Mouse (Mus musculus) neural tube, embryonic 11.5 days (tissue): Measurements from ENCODE around the gene Chchd4. TPM values are rescaled to one million over a fixed set of nuclear protein-coding genes. Genes with fewer than 3 reads are reported as not detected.

Experiments
- ATAC-seq: fragments of 200-750 bp; cut with Nextera tagmentation; 2 replicates; pipeline ENCODE4 v1.8.0; 2017; ENCODE audit warnings: moderate number of reproducible peaks, mild to moderate bottlenecking, moderate TSS enrichment, moderate library complexity; ENCODE audit not compliant: insufficient read depth, low FRiP score, low TSS enrichment
- DNase-seq: peaks from one replicate; pipeline ENCODE4 v3.0.0-alpha.2; 2015; ENCODE audit warnings: low spot score
- H3K27ac ChIP-seq: fragments of 300-500 bp; sonication (generic); 2 replicates; pipeline ENCODE4 v1.5.1; 2014; ENCODE audit warnings: low read depth, mild to moderate bottlenecking, low read length
- H3K27me3 ChIP-seq: fragments of 300-500 bp; sonication (generic); 2 replicates; pipeline ENCODE4 v1.6.1; 2014; ENCODE audit warnings: mild to moderate bottlenecking, low read length, mixed read lengths; ENCODE audit not compliant: control insufficient read depth, insufficient read depth
- H3K36me3 ChIP-seq: fragments of 300-500 bp; sonication (generic); 2 replicates; pipeline ENCODE4 v1.6.1; 2014; ENCODE audit warnings: mild to moderate bottlenecking, low read length, moderate library complexity, mixed read lengths; ENCODE audit not compliant: control insufficient read depth, insufficient read depth
- H3K4me1 ChIP-seq: fragments of 300-500 bp; sonication (generic); 2 replicates; pipeline ENCODE4 v1.6.1; 2014; ENCODE audit warnings: low read length, mixed read lengths; ENCODE audit not compliant: control insufficient read depth, insufficient read depth
- H3K4me2 ChIP-seq: fragments of 300-500 bp; sonication (generic); 2 replicates; pipeline ENCODE4 v1.6.1; 2014; ENCODE audit warnings: low read depth, mild to moderate bottlenecking, moderate library complexity
- H3K4me3 ChIP-seq: fragments of 300-500 bp; sonication (generic); 2 replicates; pipeline ENCODE4 v1.5.1; 2014; ENCODE audit warnings: low read depth, low read length
- H3K9ac ChIP-seq: fragments of 300-500 bp; sonication (generic); 2 replicates; pipeline ENCODE4 v1.6.1; 2014; ENCODE audit warnings: mild to moderate bottlenecking, low read length
- H3K9me3 ChIP-seq: fragments of 300-500 bp; sonication (generic); 2 replicates; pipeline ENCODE4 v1.6.1; 2016; ENCODE audit warnings: low read length; ENCODE audit not compliant: control insufficient read depth
- WGBS: fragments of 180-500 bp; shearing (Covaris S2); extraction: QIAGEN DNeasy Blood & Tissue Kit; methylation state at CpG from one replicate; pipeline ENCODE4 v1.1.7; 2014; 5-methylcytosine and 5-hydroxymethylcytosine counted together
- polyA plus RNA-seq: library from polyadenylated mRNA; unstranded; fragments of >200 nt; fragmentation: Nextera tagmentation; extraction: Ambion mirVana; gene quantifications from 2 replicates; pipeline ENCODE4 v1.2.1, GENCODE M21; 2014

The Chchd4 gene
- polyA plus RNA-seq, 1 experiment from 2014 or later, result 26.6 TPM

DNA sequence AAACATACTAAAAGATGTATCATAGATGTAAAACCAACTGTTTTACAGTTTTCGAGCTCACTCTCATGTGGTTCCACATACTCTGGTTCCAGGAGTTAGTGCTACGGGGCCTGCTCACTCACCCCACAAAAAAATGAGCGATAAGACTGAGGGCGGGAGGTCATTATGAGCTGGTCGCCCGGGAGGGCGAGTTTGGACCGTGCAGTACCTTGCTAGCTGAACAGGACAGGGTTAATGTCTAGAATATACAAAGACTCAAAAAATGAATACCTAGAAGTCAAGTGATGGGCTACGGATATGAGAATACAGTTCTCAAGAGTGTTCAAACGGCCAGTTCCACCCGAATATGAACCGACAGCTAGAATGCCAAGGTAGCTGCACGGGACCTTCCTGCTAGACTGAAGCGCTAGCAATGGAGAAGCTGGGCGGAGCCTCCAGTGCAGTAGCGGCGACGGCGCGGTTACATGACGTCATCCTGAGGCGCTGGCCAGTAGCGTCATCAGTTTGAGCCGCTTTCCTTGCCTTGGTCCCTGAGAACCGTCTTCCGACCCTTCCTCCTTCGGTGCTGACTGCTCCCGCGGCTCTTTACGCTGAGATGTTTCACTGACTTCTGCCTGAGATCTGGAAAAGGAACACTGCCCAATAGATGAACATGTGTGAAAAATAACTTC is 32.7 kb downstream of the Chchd4 start:
- H3K4me3 ChIP-seq, result peak overlapping the region; percentile 49
- DNase-seq (peak; percentile 96), ATAC-seq (peak; percentile 96)
- peak overlapping the region; percentile 69 for H3K9ac ChIP-seq
- peak overlapping the region; percentile 97 for H3K4me2 ChIP-seq
- no peaks in the 10 kb centered on the region for H3K36me3 ChIP-seq
- 0 out of 2 replicates have a peak, but pooled peaks cover 2% of the 10 kb centered on the region for H3K27me3 ChIP-seq
- H3K4me1 ChIP-seq, result peaks cover 5% of the 10 kb centered on the region
- no peak overlapping the region for H3K27ac ChIP-seq
- H3K9me3 ChIP-seq, result no peaks in the 10 kb centered on the region
- 2% methylated on average over 30 of the region's 30 CpGs for WGBS

DNA sequence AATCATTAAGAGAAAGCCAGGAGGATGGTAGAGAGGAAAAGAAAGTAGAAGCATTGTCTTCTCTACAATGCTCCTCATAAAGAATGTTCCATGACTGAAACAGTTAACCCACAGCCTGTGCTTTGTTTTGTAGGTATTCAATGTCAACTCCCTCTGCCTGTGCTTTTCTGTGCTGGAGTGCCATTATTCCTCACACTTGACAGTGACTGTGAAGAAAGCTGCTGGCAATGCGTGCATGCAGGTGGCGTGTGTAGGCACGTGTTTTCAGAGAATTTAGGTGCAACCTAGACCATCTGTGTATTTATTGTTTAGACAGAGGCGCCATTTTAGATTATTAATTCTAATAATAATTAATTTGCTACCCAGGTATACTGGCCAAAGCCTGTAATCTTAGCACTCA is 49.2 kb downstream of the Chchd4 start:
- no peaks in the 10 kb centered on the region for H3K27me3 ChIP-seq
- WGBS, result 58% methylated on average over 4 of the region's 4 CpGs
- no peak for DNase-seq

DNA sequence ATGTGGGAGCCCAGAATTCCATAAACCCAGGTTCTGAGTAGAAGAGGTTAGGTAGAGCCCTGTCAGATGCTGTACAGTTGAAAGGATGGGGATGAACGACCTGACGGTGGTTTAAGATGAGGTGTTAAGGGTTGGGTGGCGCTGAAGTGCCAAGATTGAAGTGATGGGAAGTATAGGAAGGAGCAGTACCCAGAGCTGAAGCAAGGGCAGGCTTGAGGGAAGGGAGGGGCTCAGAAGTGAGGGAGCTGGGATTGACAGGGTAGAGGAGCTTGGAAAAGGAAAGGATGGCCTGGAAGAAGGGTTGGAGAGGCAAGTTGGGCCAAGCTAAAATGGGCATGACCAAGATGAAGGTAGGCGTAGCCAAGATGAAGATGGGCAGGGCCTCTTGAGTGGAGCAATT is 51.7 kb downstream of the Chchd4 start:
- 69% methylated on average over 4 of the region's 4 CpGs for WGBS
- H3K27me3 ChIP-seq, result 0 out of 2 replicates have a peak, but pooled peaks cover 2% of the 10 kb centered on the region
- H3K4me1 ChIP-seq, result no peaks in the 10 kb centered on the region
- no peak overlapping the region for H3K4me3 ChIP-seq
- H3K27ac ChIP-seq, result no peak overlapping the region
- no peak overlapping the region for H3K9ac ChIP-seq
- H3K4me2 ChIP-seq, result no peak overlapping the region
- DNase-seq (no peak), ATAC-seq (no peak)
- no peaks in the 10 kb centered on the region for H3K9me3 ChIP-seq
- no peaks in the 10 kb centered on the region for H3K36me3 ChIP-seq

More for the DNA sequence above, 49.2 kb downstream of the Chchd4 start:
- Histone ChIP-seq H3K4me1 (no peaks in the 10 kb centered on the region), H3K27ac (no peak overlapping the region), H3K9me3 (no peaks in the 10 kb centered on the region), H3K9ac (no peak overlapping the region), H3K4me3 (no peak overlapping the region), H3K36me3 (no peaks in the 10 kb centered on the region), H3K4me2 (no peak overlapping the region)
- no peak for ATAC-seq

DNA sequence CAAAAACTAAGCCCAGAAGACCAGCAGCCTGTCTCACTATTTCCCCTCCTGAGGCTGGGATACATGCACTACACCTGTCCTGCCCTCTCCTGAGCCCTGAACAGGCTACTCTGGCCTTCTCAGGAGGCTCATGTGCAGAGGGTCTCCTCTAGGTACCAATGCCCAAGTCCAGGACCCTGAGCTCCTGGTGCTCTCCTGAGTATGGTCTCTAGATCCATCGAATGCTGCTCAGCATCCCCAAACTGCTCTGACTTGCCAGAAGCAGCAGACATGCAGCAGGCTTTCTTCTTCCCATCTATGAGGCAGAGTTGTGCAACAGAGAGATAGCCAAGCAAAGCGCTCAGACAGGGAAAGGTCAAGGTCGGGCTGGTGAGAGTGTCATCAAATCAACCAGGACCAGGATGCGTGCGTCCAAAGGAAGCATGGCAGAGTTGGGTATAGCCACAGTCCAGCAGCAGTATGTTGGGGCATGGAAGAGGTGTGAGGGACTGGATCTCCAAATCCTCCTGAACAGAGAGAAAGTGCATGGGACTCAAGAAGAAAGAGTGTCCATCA is 56.0 kb downstream of the Chchd4 start:
- Histone ChIP-seq H3K4me2 (no peak overlapping the region), H3K4me1 (no peaks in the 10 kb centered on the region), H3K36me3 (no peaks in the 10 kb centered on the region), H3K27me3 (peaks cover 17% of the 10 kb centered on the region; the same call in 1 of the 2 replicates), H3K27ac (no peak overlapping the region), H3K9ac (no peak overlapping the region), H3K9me3 (no peaks in the 10 kb centered on the region), H3K4me3 (no peak overlapping the region)
- ATAC-seq, result no peak
- DNase-seq, result no peak
- 85% methylated on average over 5 of the region's 5 CpGs for WGBS

DNA sequence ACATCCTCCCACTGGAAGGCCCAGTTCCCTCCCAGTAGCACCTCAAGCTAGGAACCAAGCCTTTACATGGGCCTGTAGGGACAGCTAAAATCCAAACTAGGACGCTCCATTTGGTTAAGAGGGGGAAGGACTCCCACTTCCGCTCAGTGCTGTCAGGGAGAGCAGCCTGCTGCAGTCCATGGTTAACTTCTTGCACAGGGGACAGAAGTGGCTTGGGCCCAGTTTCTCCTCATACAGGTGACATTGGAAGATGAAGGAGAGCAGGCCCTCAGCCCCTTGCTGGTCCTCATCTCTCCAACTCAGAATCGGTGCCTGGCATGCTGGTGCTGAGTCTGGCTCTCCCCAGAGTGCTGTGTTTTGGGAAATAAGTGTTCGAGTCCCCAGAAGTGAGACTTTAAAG is 57.2 kb downstream of the Chchd4 start:
- Histone ChIP-seq H3K4me1 (peaks cover 4% of the 10 kb centered on the region; the same call in 1 of the 2 replicates), H3K36me3 (no peaks in the 10 kb centered on the region), H3K27ac (no peak overlapping the region), H3K27me3 (peaks cover 28% of the 10 kb centered on the region), H3K9ac (no peak overlapping the region), H3K9me3 (no peaks in the 10 kb centered on the region), H3K4me3 (no peak overlapping the region), H3K4me2 (no peak overlapping the region)
- DNase-seq (no peak), ATAC-seq (no peak)
- 76% methylated on average over 4 of the region's 4 CpGs for WGBS

DNA sequence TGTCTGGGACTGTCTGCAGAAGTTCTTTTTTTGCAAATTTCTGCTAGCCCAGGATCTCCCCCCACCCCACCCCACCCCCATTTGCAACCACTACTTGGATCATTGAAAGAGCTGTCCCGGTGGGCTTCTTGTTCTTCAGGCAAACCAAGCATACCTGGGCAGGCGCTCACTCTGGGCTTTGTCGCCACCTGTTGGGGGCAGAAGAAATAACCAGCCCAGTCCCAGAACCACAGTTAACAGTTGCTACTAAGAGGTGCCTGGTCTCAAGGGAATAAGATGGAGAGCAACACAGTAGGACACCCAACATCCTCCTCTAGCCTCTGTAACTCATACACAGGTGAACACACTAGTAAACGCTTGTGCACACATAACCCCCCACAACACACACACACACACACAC is 58.5 kb downstream of the Chchd4 start:
- no peak for ATAC-seq
- Histone ChIP-seq H3K9ac (no peak overlapping the region), H3K27me3 (peaks cover 41% of the 10 kb centered on the region), H3K27ac (no peak overlapping the region), H3K4me3 (no peak overlapping the region), H3K36me3 (no peaks in the 10 kb centered on the region), H3K4me2 (no peak overlapping the region), H3K4me1 (peaks cover 7% of the 10 kb centered on the region; the same call in 1 of the 2 replicates), H3K9me3 (no peaks in the 10 kb centered on the region)
- peak; percentile 68 for DNase-seq
- 4% methylated on average over 4 of the region's 4 CpGs for WGBS

Other genes with a start within 250 kb of the Chchd4 start
- 10.9 and 11.5 TPM in 2 replicates for gene Wnt7a, start 62.2 kb downstream of the Chchd4 start, polyA plus RNA-seq
- 56.8 and 60.9 TPM in 2 replicates for gene Tmem43, start 157 bp upstream of the Chchd4 start, polyA plus RNA-seq
- gene Xpc, start 42.3 kb upstream of the Chchd4 start, polyA plus RNA-seq, result 22.2 and 23.9 TPM in 2 replicates
- gene Lsm3, start 42.4 kb upstream of the Chchd4 start, polyA plus RNA-seq, result 292 and 313 TPM in 2 replicates
- 47.7 and 53.0 TPM in 2 replicates for gene Slc6a6, start 210.5 kb upstream of the Chchd4 start, polyA plus RNA-seq